Mouse (Mus musculus): ENCODE data around the gene Krt4. TPM values are rescaled to one million over a fixed set of nuclear protein-coding genes. Genes with fewer than 3 reads are reported as not detected.

Krt4 gene
- polyA plus RNA-seq (2016; fragmentation: Nextera tagmentation; extraction: Ambion mirVana), result not detected in 2 replicates

DNA sequence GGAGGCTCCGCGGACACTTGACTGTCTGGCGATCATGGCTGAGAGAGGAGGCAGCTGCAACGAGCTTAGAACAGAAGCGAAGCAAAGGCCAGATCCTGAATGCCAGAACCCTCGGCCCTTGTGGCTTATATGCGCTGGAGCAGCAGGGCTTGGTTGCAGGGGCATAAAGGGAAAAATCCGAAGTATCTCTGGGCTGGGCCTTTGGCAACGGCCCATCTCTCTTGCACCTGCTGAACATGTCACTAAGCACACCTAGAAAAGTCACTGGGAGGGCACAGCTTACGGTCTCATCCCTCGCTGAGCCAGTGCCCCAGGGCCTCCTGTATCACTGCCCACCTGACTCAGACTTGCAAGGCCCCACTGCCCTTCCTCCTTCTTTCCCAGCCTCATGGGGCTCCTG lies at the start of gene Krt4:
TSS of gene Krt4 (minus strand) at position 101 of the 400 bp plus-strand sequence.
- Histone ChIP-seq H3K4me1 (peaks cover 5% of the 10 kb centered on the region), H3K36me3 (replicated peaks) (no peaks in the 10 kb centered on the region), H3K27me3 (peaks cover 12% of the 10 kb centered on the region), H3K27ac (no peak within 1 kb of the TSS), H3K9me3 (no peaks in the 10 kb centered on the region), H3K4me2 (no peak within 1 kb of the TSS), H3K9ac (no peak within 1 kb of the TSS), H3K4me3 (replicated peaks) (no peak within 1 kb of the TSS)
- WGBS, result 79% methylated on average over 11 of the region's 11 CpGs
- no peak for ATAC-seq (ENCODE audit: low FRiP score)

DNA sequence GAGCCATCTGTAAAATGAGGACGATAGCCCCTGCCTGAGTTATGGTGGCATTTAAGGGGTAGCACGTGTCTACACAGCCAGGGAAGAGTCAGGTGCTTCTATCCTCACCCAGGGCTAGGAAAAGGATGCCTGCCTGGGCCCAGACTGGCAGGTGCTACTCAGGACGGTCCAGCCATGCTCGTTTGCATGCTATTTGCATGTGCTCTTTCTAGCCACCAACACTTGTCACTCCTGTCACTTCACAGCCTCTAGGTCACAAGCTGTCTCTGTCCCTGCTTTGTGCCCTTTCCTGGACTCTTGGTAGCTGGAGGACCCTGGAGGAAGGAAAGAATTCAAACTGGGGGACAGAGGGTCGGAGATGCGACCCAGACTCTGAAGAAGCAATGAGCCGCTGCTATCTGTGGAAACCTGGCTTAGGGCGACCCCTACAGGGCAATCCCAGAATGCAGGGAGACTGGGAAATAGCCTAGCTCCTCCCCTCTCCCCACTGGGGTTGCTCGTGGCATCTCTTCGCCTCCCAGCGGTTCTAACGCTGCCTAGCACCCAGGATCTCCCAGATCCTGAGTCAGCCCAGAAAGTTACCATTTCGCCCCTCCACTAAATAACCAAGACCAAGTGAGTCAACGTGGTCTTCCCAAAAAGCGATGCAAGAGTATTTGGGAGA lies 49.0 kb upstream of the Krt4 start:
- Histone ChIP-seq H3K27ac (no peak overlapping the region), H3K4me2 (no peak overlapping the region), H3K27me3 (peaks cover 9% of the 10 kb centered on the region; the same call in 1 of the 2 replicates), H3K9me3 (no peaks in the 10 kb centered on the region), H3K9ac (no peak overlapping the region), H3K4me3 (replicated peaks) (no peak overlapping the region), H3K4me1 (peaks cover 22% of the 10 kb centered on the region), H3K36me3 (replicated peaks) (no peaks in the 10 kb centered on the region)
- WGBS, result 12% methylated on average over 15 of the region's 15 CpGs
- ATAC-seq (ENCODE audit: low FRiP score), result peak; percentile 62

DNA sequence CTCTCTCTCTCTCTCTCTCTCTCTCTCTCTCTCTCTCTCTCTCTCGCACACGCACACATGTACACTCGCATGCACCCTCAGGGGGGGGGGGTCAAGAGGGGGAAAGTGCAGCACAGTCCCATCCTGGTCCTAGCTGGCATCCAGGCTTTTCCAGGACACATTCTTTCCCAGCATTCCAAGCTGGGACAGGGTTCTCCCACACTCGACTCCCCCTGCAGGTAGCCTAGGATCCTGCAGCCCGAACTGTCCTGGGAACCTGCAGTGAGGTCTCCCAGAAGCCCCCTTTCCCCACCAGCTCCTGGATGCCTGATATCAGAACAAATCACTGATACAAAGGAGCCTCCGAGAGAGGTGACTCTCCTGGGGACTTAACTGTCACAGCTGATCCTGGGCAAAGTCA lies 46.0 kb upstream of the Krt4 start:
- H3K4me1 ChIP-seq, result peaks cover 10% of the 10 kb centered on the region
- no peaks in the 10 kb centered on the region for H3K36me3 ChIP-seq (replicated peaks)
- no peak overlapping the region for H3K27ac ChIP-seq
- 6% methylated on average over 3 of the region's 6 CpGs for WGBS
- H3K4me2 ChIP-seq, result no peak overlapping the region
- H3K4me3 ChIP-seq (replicated peaks), result no peak overlapping the region
- no peaks in the 10 kb centered on the region for H3K9me3 ChIP-seq
- H3K27me3 ChIP-seq, result peaks cover 9% of the 10 kb centered on the region; the same call in 1 of the 2 replicates
- ATAC-seq (ENCODE audit: low FRiP score), result no peak
- H3K9ac ChIP-seq, result no peak overlapping the region

DNA sequence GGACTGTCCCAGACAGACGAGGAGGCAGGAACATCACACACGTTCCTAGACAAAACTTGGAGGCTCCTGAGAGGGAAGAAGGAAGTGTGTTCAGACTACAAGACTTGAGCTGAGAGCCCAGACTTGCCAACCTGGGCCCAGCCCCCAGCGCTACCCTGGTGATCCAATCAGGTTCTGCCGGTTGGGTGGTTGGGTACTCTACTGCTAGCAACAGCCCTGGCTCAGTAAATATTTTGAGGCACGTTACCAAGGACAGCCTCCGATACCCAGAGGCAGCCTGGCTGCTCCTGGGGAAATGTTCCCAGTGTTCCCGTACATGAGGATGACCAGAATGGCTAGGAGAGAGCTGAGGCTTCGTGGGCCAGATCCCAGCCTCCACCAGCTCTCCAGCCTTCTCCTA lies 42.3 kb upstream of the Krt4 start:
- no peak overlapping the region for H3K4me3 ChIP-seq (replicated peaks)
- H3K9me3 ChIP-seq, result no peaks in the 10 kb centered on the region
- no peak overlapping the region for H3K4me2 ChIP-seq
- no peak for ATAC-seq (ENCODE audit: low FRiP score)
- 0 out of 2 replicates have a peak, but pooled peaks cover 2% of the 10 kb centered on the region for H3K4me1 ChIP-seq
- peaks cover 2% of the 10 kb centered on the region; the same call in 1 of the 2 replicates for H3K27me3 ChIP-seq
- no peak overlapping the region for H3K9ac ChIP-seq
- no peaks in the 10 kb centered on the region for H3K36me3 ChIP-seq (replicated peaks)
- 84% methylated on average over 8 of the region's 8 CpGs for WGBS
- H3K27ac ChIP-seq, result no peak overlapping the region

DNA sequence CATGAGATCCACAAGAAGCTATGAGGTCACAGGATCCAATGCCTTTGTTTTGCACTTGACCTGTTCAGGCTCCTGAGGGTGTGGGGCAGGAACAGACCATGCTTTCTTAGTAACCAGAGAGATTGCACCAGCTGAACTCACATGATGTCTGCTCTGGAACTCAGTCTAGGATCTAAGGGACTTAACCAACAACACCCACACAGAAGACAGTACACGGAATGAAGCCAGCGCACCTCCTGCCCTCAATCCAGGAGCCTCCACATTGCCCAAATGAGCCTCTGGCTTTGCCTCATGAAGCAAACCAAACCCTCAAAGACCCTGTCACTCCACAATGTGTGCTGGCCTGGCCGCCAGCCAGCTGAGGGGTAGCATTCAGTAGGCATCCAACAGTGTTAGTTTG lies 34.4 kb upstream of the Krt4 start:
- Histone ChIP-seq H3K27me3 (no peaks in the 10 kb centered on the region; the same call in 1 of the 2 replicates), H3K27ac (no peak overlapping the region), H3K4me2 (no peak overlapping the region), H3K36me3 (replicated peaks) (no peaks in the 10 kb centered on the region), H3K4me3 (replicated peaks) (no peak overlapping the region), H3K9ac (no peak overlapping the region), H3K4me1 (no peaks in the 10 kb centered on the region), H3K9me3 (no peaks in the 10 kb centered on the region)
- WGBS, result 83% methylated on average over 3 of the region's 3 CpGs
- no peak for ATAC-seq (ENCODE audit: low FRiP score)

DNA sequence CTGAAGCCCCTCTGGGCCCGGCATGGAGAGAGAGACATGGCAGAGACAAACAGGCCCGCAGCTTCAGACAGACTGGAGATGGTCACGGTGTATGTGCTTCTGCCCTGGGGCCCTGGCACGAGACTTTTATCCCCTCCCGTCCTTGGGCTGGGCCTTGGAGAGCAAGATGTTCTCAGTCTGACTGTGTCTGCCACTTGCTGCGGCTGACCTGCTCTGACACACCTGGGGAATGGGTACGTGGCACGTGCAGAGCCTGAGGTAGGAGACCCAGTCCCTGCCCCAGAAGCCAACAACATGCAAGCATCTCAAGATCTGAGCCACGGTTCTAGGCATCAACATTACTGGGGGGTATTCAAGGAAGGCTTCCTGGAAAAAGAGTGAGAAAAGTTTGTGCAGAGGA lies 29.7 kb upstream of the Krt4 start, which contains the start of gene Krt78:
TSS of gene Krt78 (minus strand) at position 101 of the 400 bp plus-strand sequence.
- Histone ChIP-seq H3K9me3 (no peaks in the 10 kb centered on the region), H3K9ac (no peak within 1 kb of the TSS), H3K27me3 (no peaks in the 10 kb centered on the region), H3K4me3 (replicated peaks) (no peak within 1 kb of the TSS), H3K4me2 (no peak within 1 kb of the TSS), H3K36me3 (replicated peaks) (no peaks in the 10 kb centered on the region), H3K27ac (no peak within 1 kb of the TSS), H3K4me1 (no peaks in the 10 kb centered on the region)
- no peak for ATAC-seq (ENCODE audit: low FRiP score)
- 81% methylated on average over 9 of the region's 9 CpGs for WGBS

DNA sequence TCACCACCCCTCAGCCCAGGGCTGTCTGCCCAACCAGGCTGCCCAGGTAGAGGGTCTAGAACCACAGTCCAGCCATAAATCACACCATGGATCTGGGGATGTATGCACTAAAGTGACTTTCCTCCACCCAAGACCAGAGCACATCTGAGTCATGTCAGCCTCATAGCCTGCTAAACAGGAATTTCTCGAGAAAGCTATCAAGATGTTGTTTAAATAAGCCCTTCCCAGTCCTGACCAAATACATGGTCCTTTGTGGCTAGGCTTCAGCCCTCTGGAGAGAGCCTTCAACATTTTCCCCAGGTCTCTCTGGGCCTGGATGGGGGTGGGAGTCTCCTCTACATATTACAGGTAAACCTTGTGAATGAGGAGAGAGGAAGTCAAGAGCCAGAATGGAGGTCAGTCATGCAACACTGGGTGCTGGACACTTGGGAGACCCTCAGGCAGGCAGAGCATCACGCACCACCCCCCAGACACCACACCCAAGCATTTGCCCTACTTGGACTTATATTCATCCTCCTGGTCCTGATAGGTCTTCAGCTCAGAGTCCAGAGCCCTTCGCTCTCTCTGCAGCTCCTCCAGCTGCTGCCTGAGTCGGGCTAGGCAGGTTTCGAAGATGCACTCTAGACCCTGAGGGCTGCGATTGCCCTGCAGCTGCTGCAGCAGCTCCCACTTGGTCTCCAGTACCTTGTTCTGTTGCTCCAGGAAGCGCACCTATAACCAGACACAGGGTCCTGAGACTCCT lies 28.4 kb upstream of the Krt4 start:
- 87% methylated on average over 7 of the region's 7 CpGs for WGBS
- ATAC-seq (ENCODE audit: low FRiP score), result no peak
- Histone ChIP-seq H3K27ac (no peak overlapping the region), H3K9me3 (no peaks in the 10 kb centered on the region), H3K27me3 (no peaks in the 10 kb centered on the region), H3K4me2 (no peak overlapping the region), H3K4me3 (replicated peaks) (no peak overlapping the region), H3K36me3 (replicated peaks) (no peaks in the 10 kb centered on the region), H3K9ac (no peak overlapping the region), H3K4me1 (no peaks in the 10 kb centered on the region)

DNA sequence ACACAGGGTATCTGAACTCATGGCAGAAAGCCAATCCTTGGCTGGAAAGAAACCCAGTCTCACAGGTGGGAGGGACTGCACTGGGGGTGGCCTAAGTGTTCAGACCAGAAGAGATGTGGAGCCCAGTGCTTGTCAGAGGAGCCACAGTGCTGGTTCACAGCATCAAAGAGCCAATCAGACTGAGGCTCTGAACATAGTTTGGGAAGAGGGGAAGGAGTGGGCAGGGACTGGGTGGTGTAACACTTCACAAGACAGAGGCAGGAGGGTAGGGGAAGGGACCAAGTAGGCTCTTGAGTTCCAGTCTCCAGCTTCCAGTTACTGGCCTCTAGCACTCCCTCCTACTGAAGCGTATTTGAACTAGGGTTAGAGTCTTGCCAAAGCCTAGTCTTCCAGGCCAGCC lies 20.9 kb upstream of the Krt4 start:
- WGBS, result 89% methylated on average over 1 of the region's 1 CpGs
- Histone ChIP-seq H3K4me3 (replicated peaks) (no peak overlapping the region), H3K4me2 (no peak overlapping the region), H3K27ac (no peak overlapping the region), H3K9me3 (no peaks in the 10 kb centered on the region), H3K27me3 (no peaks in the 10 kb centered on the region), H3K9ac (no peak overlapping the region), H3K4me1 (no peaks in the 10 kb centered on the region), H3K36me3 (replicated peaks) (no peaks in the 10 kb centered on the region)
- ATAC-seq (ENCODE audit: low FRiP score), result no peak

DNA sequence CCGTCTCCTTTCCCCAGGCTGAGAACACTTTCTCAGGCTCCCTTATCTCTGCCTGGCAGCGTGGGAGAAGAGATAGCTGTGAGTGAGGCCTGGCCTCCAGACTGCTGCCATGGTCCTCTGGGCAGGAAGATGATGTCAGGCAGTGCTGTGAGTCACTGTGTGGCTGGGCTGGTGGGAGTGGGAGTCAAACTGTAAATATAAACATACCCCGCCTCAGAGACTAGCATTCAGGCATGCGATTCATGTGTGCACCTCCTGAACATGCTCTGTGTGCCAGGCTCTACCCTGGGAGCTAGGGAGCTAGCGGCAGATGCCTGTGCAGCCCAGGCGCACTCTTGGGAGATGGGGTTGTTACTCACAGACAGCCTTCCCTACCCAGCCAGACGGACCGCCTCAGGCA lies 17.4 kb upstream of the Krt4 start:
- Histone ChIP-seq H3K27me3 (no peaks in the 10 kb centered on the region), H3K27ac (no peak overlapping the region), H3K36me3 (replicated peaks) (no peaks in the 10 kb centered on the region), H3K4me1 (no peaks in the 10 kb centered on the region), H3K4me2 (no peak overlapping the region), H3K4me3 (replicated peaks) (no peak overlapping the region), H3K9me3 (no peaks in the 10 kb centered on the region), H3K9ac (no peak overlapping the region)
- no peak for ATAC-seq (ENCODE audit: low FRiP score)
- WGBS, result 80% methylated on average over 8 of the region's 8 CpGs

DNA sequence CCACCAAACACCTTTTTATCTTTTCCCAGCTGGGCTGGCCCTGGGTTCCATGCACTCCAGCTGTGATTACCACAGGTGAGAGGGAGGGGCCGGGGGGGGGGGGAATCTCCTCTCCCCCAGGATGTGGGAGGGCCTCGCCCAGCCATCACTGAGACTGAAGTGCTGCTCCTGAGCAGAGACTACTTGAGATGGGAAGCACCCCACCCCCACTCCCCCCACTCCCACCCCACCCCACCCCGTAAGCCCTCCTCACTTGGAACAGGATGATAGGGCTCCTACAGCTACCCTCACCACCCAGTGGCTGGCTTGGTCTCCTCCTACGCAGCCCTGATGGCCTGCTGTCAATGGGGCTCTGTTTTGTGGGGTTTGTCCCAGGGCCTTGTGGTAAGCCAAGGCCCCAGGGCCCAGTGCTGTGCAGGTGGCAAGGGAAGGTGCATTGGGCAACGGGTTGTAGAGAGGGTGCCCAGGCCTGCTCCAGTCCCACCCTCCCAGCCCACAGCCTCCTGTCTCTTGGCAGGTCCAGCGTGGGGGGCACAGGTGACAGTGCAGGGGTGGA lies 15.8 kb upstream of the Krt4 start, which contains the start of gene Krt79:
TSS of gene Krt79 (minus strand) at position 51 of the 556 bp plus-strand sequence.
- Histone ChIP-seq H3K9me3 (no peaks in the 10 kb centered on the region), H3K4me3 (replicated peaks) (no peak within 1 kb of the TSS), H3K36me3 (replicated peaks) (no peaks in the 10 kb centered on the region), H3K27ac (no peak within 1 kb of the TSS), H3K4me1 (no peaks in the 10 kb centered on the region), H3K9ac (no peak within 1 kb of the TSS), H3K4me2 (no peak within 1 kb of the TSS), H3K27me3 (no peaks in the 10 kb centered on the region)
- WGBS, result 65% methylated on average over 6 of the region's 6 CpGs
- no peak for ATAC-seq (ENCODE audit: low FRiP score)

DNA sequence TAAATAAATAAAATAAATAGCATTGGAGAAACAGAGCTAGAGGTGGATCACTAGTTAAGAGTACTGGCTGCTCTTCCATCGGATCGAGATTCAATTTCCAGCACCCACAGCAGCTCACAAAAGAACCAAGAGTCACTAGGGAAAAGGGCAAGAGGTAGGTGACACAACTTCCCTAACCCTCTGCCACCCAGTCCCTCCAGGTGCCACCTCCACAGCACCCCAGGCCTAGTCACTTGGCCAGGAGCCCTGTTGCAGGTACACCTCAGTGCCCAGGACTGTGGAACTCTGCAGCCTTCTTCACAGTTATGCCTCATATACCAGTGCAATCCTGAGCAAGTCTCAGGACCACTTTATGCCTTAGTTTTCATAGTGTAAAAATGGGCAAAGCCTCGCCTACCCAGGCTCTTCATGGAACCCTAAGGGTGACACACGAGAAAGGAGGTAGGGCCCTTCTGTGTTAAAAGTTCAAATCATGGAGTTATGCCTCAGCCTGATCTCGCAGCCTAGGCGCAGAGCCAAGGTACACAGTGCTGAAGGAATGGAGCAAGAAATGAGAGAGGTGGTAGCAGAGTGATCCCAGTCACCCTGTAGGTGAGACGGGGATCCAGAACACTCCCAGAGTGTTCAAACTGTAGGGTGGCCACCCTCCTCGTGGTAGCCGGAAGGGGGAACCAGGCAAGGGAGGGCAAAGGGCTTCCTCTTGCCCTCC lies 14.2 kb upstream of the Krt4 start:
- 87% methylated on average over 9 of the region's 9 CpGs for WGBS
- H3K4me1 ChIP-seq, result no peaks in the 10 kb centered on the region
- H3K36me3 ChIP-seq (replicated peaks), result no peaks in the 10 kb centered on the region
- H3K4me3 ChIP-seq (replicated peaks), result no peak overlapping the region
- no peak overlapping the region for H3K4me2 ChIP-seq
- no peaks in the 10 kb centered on the region for H3K9me3 ChIP-seq
- H3K27ac ChIP-seq, result no peak overlapping the region
- no peaks in the 10 kb centered on the region for H3K27me3 ChIP-seq
- no peak overlapping the region for H3K9ac ChIP-seq
- ATAC-seq (ENCODE audit: low FRiP score), result no peak

DNA sequence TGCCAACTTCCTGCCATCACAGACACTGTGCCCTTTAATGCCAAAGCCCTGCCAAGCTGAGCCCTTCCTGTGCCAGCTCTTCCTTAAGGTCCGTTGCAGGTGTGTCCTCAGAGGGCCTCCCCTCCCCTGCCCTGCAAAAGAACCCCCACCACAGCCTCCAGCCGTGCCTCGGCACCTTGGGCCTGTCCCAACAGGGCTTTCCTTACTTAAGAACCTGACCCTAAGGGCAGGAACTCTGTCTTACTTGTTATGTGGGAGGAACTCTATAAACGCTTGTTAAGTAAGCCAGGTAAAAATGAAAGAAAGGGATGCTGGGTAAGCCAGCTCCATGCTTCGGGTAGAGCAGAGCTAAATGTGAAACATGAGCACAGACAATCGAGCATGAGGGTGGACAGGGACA lies 8.5 kb upstream of the Krt4 start:
- 79% methylated on average over 6 of the region's 6 CpGs for WGBS
- Histone ChIP-seq H3K36me3 (replicated peaks) (no peaks in the 10 kb centered on the region), H3K4me2 (no peak overlapping the region), H3K4me3 (replicated peaks) (no peak overlapping the region), H3K4me1 (peaks cover 10% of the 10 kb centered on the region), H3K9me3 (no peaks in the 10 kb centered on the region), H3K27me3 (peaks cover 36% of the 10 kb centered on the region), H3K9ac (no peak overlapping the region), H3K27ac (no peak overlapping the region)
- ATAC-seq (ENCODE audit: low FRiP score), result no peak
